Mouse (Mus musculus) forelimb bud, embryonic 11.5 days (tissue): ENCODE data around the gene Olfr138.

Experiments used
- DNase-seq: peaks from one replicate; pipeline ENCODE4 v3.0.0-alpha.2; 2012; ENCODE audit warnings: low read depth, low spot score

Gene Olfr138

DNA sequence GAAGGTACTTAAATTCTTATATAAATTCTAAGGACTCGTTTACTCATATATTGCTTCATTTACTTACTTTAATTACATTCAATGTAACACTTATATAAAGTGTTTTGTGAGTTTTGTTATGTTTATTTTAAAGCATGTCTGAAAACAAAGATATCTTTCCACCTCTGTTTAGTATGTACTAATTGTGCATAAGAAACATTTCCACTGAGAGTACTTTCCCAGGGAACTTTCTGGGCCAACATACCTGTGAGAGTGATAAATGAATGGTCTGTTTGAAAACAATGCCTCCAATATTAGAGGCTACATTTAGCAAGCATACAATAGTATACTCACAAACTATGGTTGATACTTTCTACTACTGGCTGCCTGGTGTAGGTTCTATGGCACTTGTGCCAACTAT, at the start of gene Olfr138:
Gene Olfr138, plus strand, starts transcription at position 301 of the 400 bp plus-strand sequence.
- DNase-seq: no peak

DNA sequence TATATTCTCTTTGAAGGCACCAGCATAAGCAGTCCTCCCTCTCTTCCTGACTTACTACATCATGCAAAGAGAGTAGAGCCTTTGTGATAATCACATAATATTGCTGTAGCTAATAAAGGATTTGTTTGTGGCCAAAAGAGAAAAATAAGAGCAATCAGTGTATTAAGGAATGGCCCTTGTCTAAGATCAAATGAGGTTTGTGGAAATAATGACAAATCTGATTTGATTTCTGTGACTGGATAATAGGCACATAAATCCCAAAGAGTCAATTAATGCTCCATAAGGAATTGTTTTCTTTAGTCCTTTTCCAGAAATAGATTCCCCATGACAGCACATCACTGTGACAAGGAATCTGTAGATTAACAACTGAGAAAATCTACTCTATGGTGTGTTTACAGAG, 46.6 kb downstream of the Olfr138 start, which contains the start of gene Olfr137:
Gene Olfr137, minus strand, starts transcription at position 101 of the 400 bp plus-strand sequence.
- no peak for DNase-seq
